Mouse (Mus musculus): ENCODE results near the gene Cryba4.

Cryba4 gene

DNA sequence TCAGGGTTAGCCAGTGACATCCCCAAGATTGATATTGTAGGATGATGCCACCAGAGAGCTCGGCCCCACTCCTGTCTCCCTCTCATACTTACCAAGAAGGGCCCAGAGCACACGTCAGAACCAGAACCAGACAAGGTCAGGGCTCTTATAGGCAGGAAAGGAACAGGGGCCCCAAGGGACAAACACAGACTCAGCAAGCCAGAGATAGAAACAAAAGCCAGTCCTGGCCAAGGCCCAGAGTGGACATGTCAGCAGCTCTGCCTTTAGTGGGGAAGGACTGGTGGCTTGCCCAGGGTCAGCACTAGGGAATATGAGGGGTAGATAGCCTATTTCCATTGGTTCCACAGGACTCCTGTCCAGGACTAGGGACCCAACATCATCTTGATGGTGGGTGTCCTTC is at the start of gene Cryba4:
TSS of gene Cryba4 (minus strand) at position 119 of the 400 bp plus-strand sequence.
- in situ Hi-C loops (cut with MboI; ENCODE audit: low sequenced_read_pairs), result no loop called here

DNA sequence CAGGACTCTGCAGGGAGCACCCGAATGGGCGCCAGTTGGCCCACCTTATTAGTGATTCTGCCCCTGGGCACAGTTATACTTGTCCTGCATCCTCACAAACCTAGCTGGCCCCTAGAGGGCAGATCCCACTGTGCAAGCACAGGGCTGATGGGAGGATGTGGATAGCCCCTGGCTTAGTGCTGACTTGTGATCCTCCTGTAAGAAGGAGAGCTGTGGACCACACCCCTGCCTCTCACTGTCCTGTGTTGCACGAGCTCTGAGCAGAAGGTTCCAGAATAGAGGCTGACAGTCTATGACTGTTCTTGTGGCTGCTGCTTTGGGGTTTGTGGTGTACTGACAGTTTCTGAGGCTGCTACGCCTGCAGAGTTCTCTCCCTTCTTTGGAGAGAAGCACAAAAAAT is 49.4 kb upstream of the Cryba4 start:
- in situ Hi-C loops (cut with MboI; ENCODE audit: low sequenced_read_pairs), result no loop called here

DNA sequence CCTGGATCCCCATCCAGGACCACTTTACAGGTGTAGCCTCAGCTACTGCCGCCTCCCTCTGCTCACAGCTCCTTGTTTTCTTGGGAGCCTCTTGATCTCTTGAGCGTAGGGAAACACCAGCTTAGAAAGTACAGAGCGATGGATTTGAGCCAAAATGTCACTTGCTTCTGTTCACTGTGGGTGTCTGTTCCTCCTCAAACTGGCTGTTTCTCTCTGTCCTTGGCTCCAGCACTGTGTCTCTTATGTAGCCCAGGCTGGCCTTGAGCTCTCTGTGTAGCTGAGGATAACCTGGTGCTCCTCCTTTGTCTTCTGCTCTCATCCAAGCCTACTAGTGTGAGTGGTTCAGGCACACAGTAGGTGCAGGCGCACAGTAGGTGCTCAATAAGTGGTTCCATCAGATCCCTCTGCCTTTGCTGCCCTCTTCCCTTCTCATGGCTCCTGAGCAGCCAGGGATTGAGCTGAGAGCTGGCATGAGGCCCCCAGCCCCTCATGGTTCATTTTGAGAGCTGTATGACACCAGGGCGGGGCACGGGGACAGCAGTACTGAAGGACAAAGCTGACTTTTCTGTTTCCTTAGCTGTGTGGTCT is 48.5 kb upstream of the Cryba4 start:
- in situ Hi-C loops (cut with MboI; ENCODE audit: low sequenced_read_pairs), result no loop called here

DNA sequence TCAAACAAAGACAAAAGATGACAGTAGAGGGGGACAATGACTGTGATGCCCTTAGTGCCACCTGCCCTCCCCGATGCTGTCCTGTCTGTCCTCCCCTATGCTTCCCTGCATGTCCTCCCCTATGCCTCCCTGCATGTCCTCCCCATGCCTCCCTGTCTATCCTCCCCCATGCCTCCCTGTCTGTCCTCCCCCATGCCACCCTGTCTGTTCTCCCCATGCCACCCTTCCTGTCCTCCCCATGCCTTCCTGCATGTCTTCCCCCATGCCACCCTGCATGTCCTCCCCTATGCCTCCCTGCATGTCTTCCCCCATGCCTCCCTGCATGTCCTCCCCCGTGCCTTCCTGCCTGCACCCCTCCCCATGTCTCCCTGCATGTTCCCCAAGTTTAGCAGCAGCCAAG is 47.8 kb upstream of the Cryba4 start:
- in situ Hi-C loops (cut with MboI; ENCODE audit: low sequenced_read_pairs), result no loop called here

DNA sequence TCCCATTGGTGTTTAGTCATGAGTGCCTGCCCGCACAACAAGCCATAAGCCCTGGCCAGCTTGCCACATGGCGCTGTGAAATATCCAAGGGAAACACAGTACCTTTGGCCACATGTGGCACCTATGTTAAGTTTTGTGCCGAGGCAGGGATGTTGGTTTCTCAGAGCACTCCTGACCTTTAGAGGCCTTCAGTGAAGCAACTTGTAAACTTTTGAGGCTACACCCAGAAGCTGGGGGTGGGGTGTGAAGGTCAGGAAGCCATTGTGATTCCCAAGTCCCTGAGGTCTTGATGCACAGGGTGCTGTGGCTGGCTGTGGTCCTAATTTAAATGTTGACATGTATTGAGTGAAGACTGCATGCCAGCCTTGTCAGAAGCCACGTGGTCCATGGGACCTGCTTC is 47.1 kb upstream of the Cryba4 start:
- in situ Hi-C loops (cut with MboI; ENCODE audit: low sequenced_read_pairs), result no loop called here

DNA sequence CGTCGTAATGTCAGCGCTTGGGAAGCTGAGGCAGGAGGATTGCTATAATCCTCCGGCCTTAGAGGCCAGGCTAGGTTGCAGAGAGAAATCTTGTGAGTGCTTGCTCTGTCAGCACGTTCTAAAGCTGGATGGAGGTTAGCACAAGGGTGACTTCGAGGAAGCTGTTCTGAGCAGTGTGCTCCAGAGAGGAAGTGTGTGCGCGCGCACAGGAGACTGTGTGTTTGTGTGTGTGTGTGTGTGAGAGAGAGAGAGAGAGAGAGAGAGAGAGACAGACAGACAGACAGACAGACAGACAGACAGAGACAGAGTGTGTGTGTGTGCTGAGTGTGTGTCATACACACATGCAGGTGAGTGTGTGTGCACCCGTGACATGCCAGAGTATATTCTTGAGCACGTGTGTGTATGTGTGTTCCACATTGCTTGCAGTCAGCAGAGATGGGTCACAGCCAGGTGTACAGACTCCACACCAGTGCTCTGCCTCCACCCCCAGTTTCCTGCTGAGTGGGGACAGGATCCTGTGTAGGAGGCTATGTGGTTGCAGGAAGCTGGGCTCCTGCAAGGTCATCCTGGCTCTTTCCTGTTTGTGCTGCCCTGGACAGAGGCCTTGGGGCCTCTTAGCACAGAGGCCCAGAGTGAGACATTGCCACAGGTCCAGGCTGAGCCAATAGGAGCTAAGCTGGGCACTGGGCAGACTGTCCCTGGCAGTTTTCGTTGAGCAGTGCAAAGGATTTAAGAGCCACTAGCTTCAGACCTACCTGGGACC is 46.1 kb upstream of the Cryba4 start:
- in situ Hi-C loops (cut with MboI; ENCODE audit: low sequenced_read_pairs), result no loop called here

DNA sequence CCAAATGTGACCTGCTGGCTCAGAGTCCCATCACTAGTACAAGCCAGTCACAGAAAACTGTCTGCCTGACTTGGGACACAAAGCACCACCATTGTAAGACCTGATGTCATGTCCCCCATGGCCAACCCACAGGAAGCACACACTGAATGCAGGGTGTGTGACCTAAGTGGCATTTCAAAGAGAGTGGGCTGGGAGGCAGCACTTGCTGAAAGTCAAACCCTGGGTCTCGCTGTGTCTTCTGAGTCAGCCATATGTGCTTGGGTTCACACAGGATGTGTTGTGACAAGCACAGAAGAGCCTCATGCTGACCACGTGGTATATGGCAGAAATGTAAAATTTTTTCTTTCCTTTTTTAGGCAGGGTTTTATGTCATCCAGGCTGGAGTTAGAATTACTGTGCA is 44.9 kb upstream of the Cryba4 start:
- in situ Hi-C loops (cut with MboI; ENCODE audit: low sequenced_read_pairs), result no loop called here

DNA sequence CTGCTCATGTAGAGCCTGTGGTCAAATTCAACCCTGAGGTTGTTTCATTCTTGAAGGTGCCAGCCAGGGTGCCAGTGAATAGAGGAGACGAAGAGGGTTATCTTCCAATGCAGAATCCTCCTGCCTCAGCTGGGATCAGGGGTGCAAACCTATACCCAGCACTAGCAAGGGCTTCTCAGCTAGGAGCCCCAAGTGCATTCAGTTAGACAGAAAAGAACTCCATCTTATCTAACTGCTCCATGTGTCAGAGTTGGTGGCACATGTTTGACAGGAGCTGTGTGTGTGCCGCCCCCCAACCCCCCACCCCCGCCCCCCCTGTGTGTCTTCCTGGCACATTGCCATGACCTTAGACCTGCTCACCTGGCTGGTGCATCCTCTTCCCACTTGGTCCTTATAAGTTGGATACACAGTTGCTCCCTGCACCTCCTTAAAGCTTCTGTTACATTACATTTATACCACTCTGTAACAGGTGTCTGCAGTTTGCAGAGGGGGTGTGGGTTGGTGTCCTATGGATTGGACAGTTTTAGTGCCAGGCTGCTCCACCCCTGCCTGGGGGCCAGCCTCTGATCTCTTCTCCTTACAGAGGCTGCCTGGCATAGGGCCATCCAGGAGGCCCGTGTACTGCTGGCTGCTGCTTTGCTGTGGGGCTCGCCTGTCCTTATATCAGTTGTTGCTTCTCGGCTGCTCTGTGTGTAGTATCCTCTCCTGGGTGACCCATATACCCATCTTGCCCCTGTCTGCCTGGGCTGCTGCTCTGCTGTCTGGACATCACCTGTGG is 44.3 kb upstream of the Cryba4 start:
- in situ Hi-C loops (cut with MboI; ENCODE audit: low sequenced_read_pairs), result no loop called here

DNA sequence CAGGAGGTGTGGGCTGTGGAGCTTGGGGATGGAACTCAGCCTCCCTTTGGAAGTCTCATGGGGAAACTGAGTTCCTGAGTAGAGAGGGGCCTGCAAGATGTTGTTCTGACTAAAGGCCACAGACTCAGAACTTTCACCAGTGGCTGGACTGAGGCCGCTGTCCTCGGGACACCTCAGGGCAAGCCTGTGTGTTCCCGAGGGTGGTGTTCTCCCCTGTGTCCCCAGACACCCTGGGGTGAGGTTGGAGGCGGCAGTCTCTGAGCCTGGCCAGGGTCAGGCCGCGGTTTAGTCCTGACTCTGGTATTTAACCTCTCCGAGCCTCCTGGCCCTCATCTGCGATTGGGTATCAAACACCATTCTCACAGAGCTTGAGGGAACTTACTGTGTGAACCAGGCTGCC is 43.2 kb upstream of the Cryba4 start:
- in situ Hi-C loops (cut with MboI; ENCODE audit: low sequenced_read_pairs), result no loop called here

DNA sequence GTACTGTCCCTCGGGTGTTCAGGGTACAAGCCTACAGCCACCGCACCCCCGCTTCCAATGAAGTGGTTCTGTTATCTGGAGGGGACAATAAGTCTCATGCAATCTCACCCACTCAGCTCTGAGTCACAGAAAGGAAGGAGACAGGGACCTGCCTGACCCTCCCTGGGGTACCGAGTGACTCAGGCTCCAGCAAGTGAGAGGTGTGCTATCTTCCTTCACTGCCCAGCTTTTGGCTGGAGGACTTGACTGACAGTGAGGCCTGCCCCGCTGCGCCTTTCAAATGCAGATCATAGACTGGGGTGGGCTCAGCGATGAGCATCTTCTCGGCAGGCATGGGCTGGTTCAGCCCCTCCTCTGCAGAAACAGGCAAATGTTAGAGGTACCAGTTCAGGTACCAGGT is 42.8 kb upstream of the Cryba4 start:
- in situ Hi-C loops (cut with MboI; ENCODE audit: low sequenced_read_pairs), result no loop called here

DNA sequence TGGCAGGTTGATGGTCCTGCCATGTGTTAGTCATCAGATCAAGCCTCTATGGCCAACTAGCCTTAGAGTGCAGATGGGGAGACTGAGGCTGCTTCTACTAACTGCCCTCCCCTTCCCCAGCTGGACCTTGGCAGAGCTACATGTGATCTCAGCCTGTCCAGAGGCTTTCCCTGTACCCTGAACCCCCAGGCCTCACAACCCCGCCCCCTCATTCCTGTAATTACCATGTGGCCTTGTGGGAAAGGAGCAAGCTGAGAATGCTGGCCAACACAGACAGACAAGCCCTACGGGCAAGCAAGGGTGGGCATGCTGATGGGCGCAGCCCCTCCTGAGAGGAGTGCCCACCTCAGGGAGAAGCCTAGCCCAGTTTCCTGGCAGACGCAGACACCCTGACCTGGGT is 42.4 kb upstream of the Cryba4 start:
- in situ Hi-C loops (cut with MboI; ENCODE audit: low sequenced_read_pairs), result no loop called here

DNA sequence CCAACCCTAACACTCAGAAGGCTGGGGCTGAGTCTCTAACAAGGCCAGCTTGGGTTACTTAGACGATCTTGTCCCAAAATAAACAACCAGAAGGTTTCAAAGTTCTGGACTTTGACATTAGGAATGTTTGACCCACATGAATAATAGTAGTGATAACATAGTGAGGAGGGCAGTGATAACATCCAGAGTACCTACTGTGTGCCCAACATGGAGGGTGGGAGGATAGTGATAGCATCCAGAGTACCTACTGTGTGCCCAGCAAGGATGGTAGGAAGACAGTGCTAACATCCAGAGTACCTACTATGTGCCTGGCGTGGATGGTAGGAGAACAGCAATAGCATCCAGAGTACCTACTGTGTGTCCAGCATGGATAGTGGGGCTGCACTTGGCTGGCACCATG is 41.5 kb upstream of the Cryba4 start:
- in situ Hi-C loops (cut with MboI; ENCODE audit: low sequenced_read_pairs), result no loop called here

DNA sequence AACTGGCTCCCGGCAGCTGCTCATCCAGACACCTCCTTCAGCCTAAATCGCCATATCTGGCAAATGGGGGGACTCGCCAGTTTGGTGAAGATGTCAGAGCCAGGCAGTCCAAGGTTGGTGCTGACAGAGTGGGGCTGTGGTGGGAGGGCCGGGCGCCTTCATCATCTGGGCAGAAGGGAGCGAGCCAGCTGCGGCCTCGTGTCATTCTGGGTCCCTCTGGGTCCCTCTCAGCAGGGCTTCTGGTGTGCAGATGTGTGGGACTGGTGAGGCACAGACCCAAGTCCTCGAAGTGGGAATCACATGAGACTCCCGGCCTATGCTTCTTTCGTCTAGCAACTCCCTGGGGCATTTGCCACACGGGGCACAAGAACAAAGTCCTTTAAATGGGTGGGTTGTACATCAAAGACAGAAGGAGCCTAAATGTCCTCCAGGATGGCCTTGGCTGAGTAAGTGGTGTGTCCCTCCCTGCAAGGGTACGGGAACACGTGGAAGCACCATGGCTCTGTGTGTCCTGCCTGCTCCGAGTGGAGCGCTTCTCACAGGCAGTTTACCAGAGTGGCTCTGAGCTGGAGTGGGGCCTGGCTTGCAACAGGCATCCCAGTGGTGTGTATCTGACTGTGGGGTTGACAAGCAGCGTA is 40.1 kb upstream of the Cryba4 start:
- in situ Hi-C loops (cut with MboI; ENCODE audit: low sequenced_read_pairs), result no loop called here

DNA sequence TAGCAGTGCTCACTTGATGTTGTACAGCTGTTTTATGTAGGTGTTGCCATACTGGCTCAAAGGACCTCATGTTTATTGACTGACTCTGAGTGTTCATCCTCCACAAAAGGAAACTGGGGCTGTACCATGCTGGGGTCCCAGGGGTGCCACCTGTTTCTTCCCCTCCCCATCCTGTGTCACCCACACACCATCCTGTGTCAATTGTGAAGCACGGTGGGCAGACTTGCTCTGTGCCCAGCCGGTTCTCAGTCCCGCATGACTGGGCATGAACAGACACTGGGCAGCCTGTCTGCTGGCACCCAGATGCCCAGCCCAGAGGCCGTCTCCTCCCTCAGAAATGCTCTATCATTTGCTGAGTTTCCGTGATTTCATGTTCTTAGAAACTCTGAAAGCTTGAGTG is 39.5 kb upstream of the Cryba4 start:
- in situ Hi-C loops (cut with MboI; ENCODE audit: low sequenced_read_pairs), result no loop called here

DNA sequence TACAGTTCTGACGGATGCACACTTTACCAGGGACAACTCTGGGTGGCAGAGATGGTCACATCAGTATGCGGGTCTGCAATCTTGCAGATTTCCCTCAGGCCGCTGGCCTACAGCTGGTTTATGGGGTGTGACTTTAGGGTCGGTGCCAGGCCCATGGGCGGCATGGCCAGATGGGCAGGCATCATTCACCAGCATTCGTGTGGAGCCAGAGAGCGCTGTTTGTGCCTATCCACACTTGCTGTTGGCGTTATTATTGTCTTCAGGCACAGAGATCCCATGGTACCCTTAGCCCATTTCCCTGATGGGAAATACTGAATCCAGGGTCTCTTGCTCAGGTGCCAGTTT is 38.2 kb upstream of the Cryba4 start:
- in situ Hi-C loops (cut with MboI; ENCODE audit: low sequenced_read_pairs), result no loop called here

DNA sequence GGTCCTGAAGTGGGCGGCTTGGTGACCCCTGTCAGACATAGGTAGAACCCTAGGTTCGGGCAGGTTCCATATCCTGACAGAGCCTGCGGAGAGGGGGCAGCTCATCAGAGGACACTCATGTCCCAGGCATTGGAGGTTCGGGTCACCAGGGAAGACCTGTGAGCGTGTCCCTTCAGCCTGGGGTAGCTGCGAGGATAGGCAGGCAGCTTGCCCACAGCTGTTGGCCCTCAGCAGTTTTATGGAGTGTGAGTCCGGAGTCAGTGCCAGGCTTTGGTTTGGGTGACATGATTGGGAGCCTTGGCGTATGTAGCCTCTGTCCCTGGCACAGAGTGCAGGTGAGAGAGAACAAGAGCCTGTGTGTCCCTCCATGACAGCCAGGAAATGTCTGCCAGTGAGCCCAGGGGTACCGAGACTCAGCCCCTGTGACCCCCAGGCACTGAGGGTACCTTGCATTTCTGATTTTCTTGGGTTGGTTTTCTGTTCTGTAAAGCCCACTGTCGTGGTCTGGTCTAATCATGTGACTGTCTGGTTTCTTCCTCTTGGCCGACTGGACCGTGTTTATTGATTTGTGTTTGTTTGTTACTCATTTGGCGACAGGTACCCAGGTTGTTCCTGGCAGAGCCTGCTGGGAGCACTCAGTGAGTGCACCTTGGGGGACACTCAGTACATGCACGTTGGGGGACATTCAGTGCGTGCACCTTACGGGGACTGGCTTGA is 37.7 kb upstream of the Cryba4 start:
- in situ Hi-C loops (cut with MboI; ENCODE audit: low sequenced_read_pairs), result no loop called here

DNA sequence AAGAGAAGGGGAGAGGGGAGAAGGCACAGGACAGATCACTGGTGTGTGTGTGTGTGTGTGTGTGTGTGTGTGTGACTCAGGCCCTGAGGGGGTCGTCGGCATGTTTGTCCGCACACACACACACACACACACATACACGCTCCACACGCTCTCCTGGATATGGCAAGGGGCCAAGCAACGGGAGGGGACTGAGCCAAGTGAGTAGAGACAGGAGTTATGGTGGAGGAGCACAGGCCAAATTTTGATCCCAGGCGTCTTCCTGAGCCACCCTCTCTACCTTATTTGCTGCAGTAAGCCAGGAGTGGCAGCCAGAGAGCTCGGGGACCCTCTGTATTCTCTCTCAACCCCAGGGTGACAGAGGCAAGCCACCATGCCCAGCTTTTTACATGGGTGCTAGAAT is 36.9 kb upstream of the Cryba4 start:
- in situ Hi-C loops (cut with MboI; ENCODE audit: low sequenced_read_pairs), result no loop called here

DNA sequence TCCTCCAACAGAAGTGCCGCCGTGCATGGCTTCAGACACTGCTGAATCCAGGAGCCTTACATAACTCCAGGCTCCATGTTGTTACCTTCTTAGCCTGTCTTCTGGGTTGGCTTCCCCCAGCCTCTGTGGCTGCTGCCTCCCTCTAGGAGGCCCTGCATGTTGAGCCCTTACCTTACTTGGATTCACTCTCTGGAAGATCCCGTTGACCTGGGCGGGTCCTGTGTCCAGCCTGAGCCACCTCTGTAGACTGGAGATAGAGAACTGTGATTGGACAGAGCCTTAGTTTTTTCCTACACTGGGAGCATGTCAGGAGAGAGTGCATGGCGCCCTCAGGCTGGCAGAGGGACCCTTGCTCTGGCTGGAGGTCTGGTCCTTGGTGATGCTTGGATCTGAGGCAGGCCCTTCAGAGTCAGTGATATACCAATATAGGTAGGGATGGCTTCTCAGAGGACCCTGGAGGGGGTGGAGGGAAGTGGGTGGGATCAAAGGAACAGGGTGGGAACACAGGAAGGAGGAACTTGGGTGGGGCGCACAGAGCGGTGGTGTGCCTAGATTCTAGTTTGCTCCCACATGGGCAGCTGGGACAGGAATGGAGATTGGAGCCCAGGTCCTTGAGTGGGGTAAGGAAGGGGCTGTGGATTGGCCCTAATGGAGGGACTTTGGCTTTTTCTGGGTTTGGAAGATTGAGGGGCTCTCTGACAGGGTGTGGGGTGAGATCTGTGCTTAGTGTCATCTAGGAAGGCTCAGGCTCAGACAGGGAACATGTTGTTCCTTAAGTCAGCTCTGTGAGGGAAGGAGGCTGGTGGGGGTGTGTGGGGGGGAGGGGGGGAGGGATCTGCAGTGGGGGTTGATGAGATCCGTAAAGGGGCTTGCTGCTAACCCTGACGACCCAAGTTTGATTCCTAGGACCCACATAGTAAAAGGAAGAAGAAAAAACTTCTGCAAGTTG is 36.1 kb upstream of the Cryba4 start:
- in situ Hi-C loops (cut with MboI; ENCODE audit: low sequenced_read_pairs), result no loop called here

DNA sequence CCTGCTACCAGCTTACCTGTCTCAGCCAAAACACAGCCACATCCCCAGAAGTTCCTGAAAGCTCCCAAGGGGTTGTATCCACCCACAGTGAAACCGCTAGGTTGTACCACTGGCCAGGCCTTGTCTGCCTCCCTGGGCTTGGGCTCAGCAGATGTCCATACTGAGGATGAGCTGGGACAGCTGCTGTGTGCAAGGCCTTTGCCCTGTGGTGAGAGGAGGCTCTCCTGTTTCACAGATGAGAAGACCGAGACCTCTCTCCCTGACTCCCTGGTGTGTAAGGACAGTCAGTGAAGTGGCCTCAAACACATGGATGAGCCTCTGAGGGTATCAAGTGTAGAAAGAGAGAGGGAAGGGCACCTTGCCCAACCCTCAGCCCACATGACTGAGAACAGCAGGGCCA is 35.3 kb upstream of the Cryba4 start:
- in situ Hi-C loops (cut with MboI; ENCODE audit: low sequenced_read_pairs), result no loop called here
